ENCODE assay signal across 8 mouse cellular contexts in genomic region chr11:76997305-76997704, GRCm38 (mm10). TPM values are rescaled to one million over a fixed set of nuclear protein-coding genes. Genes with fewer than 3 reads are reported as not detected.
DNase-seq lines count a peak whose midpoint lies in the region; ATAC-seq and TF ChIP-seq lines count a peak whose summit lies in the region.

No protein-coding gene starts in this region.

- H3K27me3 ChIP-seq in embryonic facial prominence, embryonic 15.5 days, result peaks cover 45% of the 10 kb centered on the region

- peak overlapping the region; percentile 8 for H3K4me3 ChIP-seq in bone marrow, adult 2 months (replicated peaks; ENCODE audit: control insufficient read depth, low read depth, low read length)
- H3K4me3 ChIP-seq in embryonic facial prominence, embryonic 15.5 days (replicated peaks), result peak overlapping the region; percentile 50

- TF ChIP-seq CTCF in bone marrow, adult 2 months (IDR thresholded peaks at IDR 0.05; ENCODE audit: control insufficient read depth, insufficient read depth, low read length), result peak; percentile 78

- H3K4me2 ChIP-seq in embryonic facial prominence, embryonic 15.5 days (replicated peaks), result peak overlapping the region; percentile 90

- WGBS in bone marrow, adult 2 months, result under 1% methylated on average over 21 of the region's 21 CpGs
- WGBS in embryonic facial prominence, embryonic 15.5 days, result 0% methylated on average over 21 of the region's 21 CpGs

- peak; percentile 82 to 83 for DNase-seq in B cell, adult 2 months
- DNase-seq in heart, adult 9 months (ENCODE audit: low spot score in 2 of 2), result peak; percentile 44
- DNase-seq in kidney, adult 8-10 months, result peak; percentile 56 to 78
- DNase-seq in liver, result peak; percentile 78
- DNase-seq in spleen, postnatal 14 days (ENCODE audit: low spot score in 2 of 2), result peak; percentile 46 to 63

- TF ChIP-seq POLR2A in bone marrow, adult 2 months (IDR thresholded peaks at IDR 0.05; ENCODE audit: borderline replicate concordance, control insufficient read depth, low read depth, low read length), result 0 out of 2 replicates have a peak, but pooled peaks have one; percentile 33

- peak; percentile 50; the same call in 1 of the 2 replicates for ATAC-seq in embryonic facial prominence, embryonic 15.5 days (ENCODE audit: insufficient number of reproducible peaks, low FRiP score, low TSS enrichment, low read depth)
- ATAC-seq in monocyte, adult 5-6 weeks (replicated peaks; ENCODE audit: insufficient number of reproducible peaks, low FRiP score, low TSS enrichment, poor library complexity, severe bottlenecking), result peak; percentile 62

- peaks cover 7% of the 10 kb centered on the region for H3K4me1 ChIP-seq in bone marrow, adult 2 months (ENCODE audit: control insufficient read depth, insufficient read depth, low read length)
- H3K4me1 ChIP-seq in embryonic facial prominence, embryonic 15.5 days, result peaks cover 25% of the 10 kb centered on the region

- no peaks in the 10 kb centered on the region for H3K9me3 ChIP-seq in embryonic facial prominence, embryonic 15.5 days (replicated peaks)

- H3K9ac ChIP-seq in embryonic facial prominence, embryonic 15.5 days, result no peak overlapping the region

- no peak overlapping the region for H3K27ac ChIP-seq in bone marrow, adult 2 months (ENCODE audit: control insufficient read depth, insufficient read depth, low read depth, low read length, poor library complexity)
- H3K27ac ChIP-seq in embryonic facial prominence, embryonic 15.5 days (replicated peaks), result no peak overlapping the region

- no peaks in the 10 kb centered on the region for H3K36me3 ChIP-seq in embryonic facial prominence, embryonic 15.5 days

RNA-seq across cellular contexts. Expression of gene Slc6a4, which starts 1.1 kb away (rescaled TPM):
- 15.6 and 37.7 TPM in 2 replicates for polyA plus RNA-seq in bone marrow, adult 2 months (2011; ENCODE audit: insufficient read depth, insufficient read length, low replicate concordance, missing spikeins)
- polyA plus RNA-seq in embryonic facial prominence, embryonic 15.5 days (2015; fragmentation: Nextera tagmentation; extraction: Ambion mirVana), result 3.8 and 4.7 TPM in 2 replicates
- 5.0 to 11.6 TPM (median 11.4 TPM) in 3 replicates for total RNA-seq in monocyte, adult 5-6 weeks (2017)
